Mouse (Mus musculus) adipocyte (in vitro differentiated cells): Measurements from ENCODE around the gene Col18a1.

Source experiments
- DNase-seq: peaks from one replicate; pipeline ENCODE4 v3.0.0-alpha.2; 2016; ENCODE audit warnings: low spot score

Gene Col18a1

GRCm38 (mm10) chr10:77165963-77166717 lies at the start of gene Col18a1:
Gene Col18a1, minus strand, starts transcription at chr10:77166548.
- DNase-seq = no peak

- no peak for DNase-seq
Observed at GRCm38 (mm10) chr10:77215641-77216040, 49.3 kb upstream of the Col18a1 start.

- no peak for DNase-seq
Observed at GRCm38 (mm10) chr10:77214586-77214985, 48.2 kb upstream of the Col18a1 start.

- no peak for DNase-seq
Observed at GRCm38 (mm10) chr10:77213483-77213882, 47.1 kb upstream of the Col18a1 start.

GRCm38 (mm10) chr10:77212354-77213120 lies 46.2 kb upstream of the Col18a1 start:
- no peak for DNase-seq

- peak; percentile 83 for DNase-seq
Observed at GRCm38 (mm10) chr10:77211116-77211570, 44.8 kb upstream of the Col18a1 start.

GRCm38 (mm10) chr10:77210666-77211065 lies 44.3 kb upstream of the Col18a1 start:
- DNase-seq = no peak

GRCm38 (mm10) chr10:77209261-77209660 lies 42.9 kb upstream of the Col18a1 start:
- DNase-seq = no peak

GRCm38 (mm10) chr10:77206565-77207079 lies 40.3 kb upstream of the Col18a1 start:
- peak; percentile 85 for DNase-seq

GRCm38 (mm10) chr10:77206134-77206533 lies 39.8 kb upstream of the Col18a1 start:
- no peak for DNase-seq

- no peak for DNase-seq
Observed at GRCm38 (mm10) chr10:77203960-77204359, 37.6 kb upstream of the Col18a1 start.

- no peak for DNase-seq
Observed at GRCm38 (mm10) chr10:77201919-77202318, 35.6 kb upstream of the Col18a1 start.

- DNase-seq = no peak
Observed at GRCm38 (mm10) chr10:77200295-77200694, 33.9 kb upstream of the Col18a1 start.

- no peak for DNase-seq
Observed at GRCm38 (mm10) chr10:77199229-77199628, 32.9 kb upstream of the Col18a1 start.

- no peak for DNase-seq
Observed at GRCm38 (mm10) chr10:77197469-77198209, 31.3 kb upstream of the Col18a1 start.

- DNase-seq = no peak
Observed at GRCm38 (mm10) chr10:77196676-77197075, 30.3 kb upstream of the Col18a1 start.

GRCm38 (mm10) chr10:77196115-77196514 lies 29.8 kb upstream of the Col18a1 start:
- no peak for DNase-seq

- DNase-seq = no peak
Observed at GRCm38 (mm10) chr10:77193495-77193894, 27.1 kb upstream of the Col18a1 start.

GRCm38 (mm10) chr10:77192745-77193144 lies 26.4 kb upstream of the Col18a1 start:
- no peak for DNase-seq

GRCm38 (mm10) chr10:77190967-77191915 lies 24.9 kb upstream of the Col18a1 start:
- no peak for DNase-seq

- no peak for DNase-seq
Observed at GRCm38 (mm10) chr10:77187427-77187826, 21.1 kb upstream of the Col18a1 start.
